8 mouse cellular contexts compared by ENCODE assay signal in the genomic region with DNA sequence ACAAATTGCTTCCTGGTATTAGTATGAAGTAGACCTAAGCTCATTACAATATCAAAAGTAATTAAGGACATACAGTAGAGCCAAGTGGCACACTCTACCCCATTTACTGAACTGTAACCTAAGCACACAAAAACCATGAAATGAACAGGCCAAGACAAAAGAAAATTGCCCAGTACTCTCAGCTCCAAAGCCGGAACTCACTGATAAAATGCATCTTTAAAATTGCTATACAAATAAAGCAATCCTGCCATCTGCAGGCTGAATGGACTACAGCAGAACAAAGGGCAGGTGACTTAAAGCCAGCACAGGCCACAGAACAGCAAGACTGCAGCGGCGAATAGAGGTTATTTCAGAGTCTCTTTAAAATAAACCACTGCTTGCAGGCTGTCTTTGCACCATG. TPM values are rescaled to one million over a fixed set of nuclear protein-coding genes. Genes with fewer than 3 reads are reported as not detected.
DNase-seq lines count a peak whose midpoint lies in the region; ATAC-seq and TF ChIP-seq lines count a peak whose summit lies in the region.
"Had no signal": no experiment of that assay in that cellular context is flagged by ENCODE, and none has a peak within 500 bp of the region (broad histone marks: within the 10 kb centered on the region; RNA-seq: fewer than 3 reads in every experiment).

No protein-coding gene starts in this region.

- H3K4me1 ChIP-seq in neural tube, embryonic 11.5 days (ENCODE audit: control insufficient read depth, insufficient read depth, low read length) = no peaks in the 10 kb centered on the region
- peaks cover 2% of the 10 kb centered on the region; the same call in 1 of the 2 replicates for H3K4me1 ChIP-seq in cerebellum, adult 2 months (ENCODE audit: control insufficient read depth, insufficient read depth, low read length)
- no peaks in the 10 kb centered on the region; the same call in 1 of the 2 replicates for H3K4me1 ChIP-seq in heart, postnatal 0 days (ENCODE audit: control insufficient read depth, insufficient read depth)
- peaks cover 11% of the 10 kb centered on the region; the same call in 1 of the 2 replicates for H3K4me1 ChIP-seq in midbrain, embryonic 16.5 days (ENCODE audit: control insufficient read depth, insufficient read depth, low read length)

- no peaks in the 10 kb centered on the region for H3K36me3 ChIP-seq in neural tube, embryonic 11.5 days (ENCODE audit: control insufficient read depth, insufficient read depth, low read length)
- no peaks in the 10 kb centered on the region for H3K36me3 ChIP-seq in heart, postnatal 0 days (replicated peaks; ENCODE audit: control insufficient read depth, insufficient read depth, low read length)
- H3K36me3 ChIP-seq in midbrain, embryonic 16.5 days (ENCODE audit: control insufficient read depth, insufficient read depth, low read length) = no peaks in the 10 kb centered on the region
- H3K36me3 ChIP-seq: heart, embryonic 15.5 days had no signal

- no peak overlapping the region for H3K4me3 ChIP-seq in neural tube, embryonic 11.5 days (ENCODE audit: low read depth, low read length)
- no peak overlapping the region for H3K4me3 ChIP-seq in cerebellum, adult 2 months (replicated peaks; ENCODE audit: insufficient read depth, low read depth, low read length)
- H3K4me3 ChIP-seq in heart, postnatal 0 days (ENCODE audit: low read depth, low read length) = no peak overlapping the region
- no peak overlapping the region for H3K4me3 ChIP-seq in midbrain, embryonic 16.5 days (ENCODE audit: low read depth, low read length)
- H3K4me3 ChIP-seq: heart, embryonic 15.5 days had no signal

- H3K4me2 ChIP-seq in neural tube, embryonic 11.5 days (ENCODE audit: low read depth) = no peak overlapping the region
- no peak overlapping the region for H3K4me2 ChIP-seq in heart, postnatal 0 days (ENCODE audit: low read depth, low read length)
- no peak overlapping the region for H3K4me2 ChIP-seq in midbrain, embryonic 16.5 days (ENCODE audit: low read length)
- H3K4me2 ChIP-seq: heart, embryonic 15.5 days had no signal

- peak; percentile 13 for DNase-seq in neural tube, embryonic 11.5 days (ENCODE audit: low spot score)
- no peak for DNase-seq in neural tube, embryonic 10.5 days (ENCODE audit: extremely low spot score, low spot score)
- DNase-seq in Muller cell, postnatal 12 days (ENCODE audit: inconsistent ontology term) = peak; percentile 35
- DNase-seq in cerebellum, adult 2 months = peak; percentile 41 to 52
- peak; percentile 57 for DNase-seq in heart, postnatal 0 days (ENCODE audit: low spot score)
- peak; percentile 51 to 75 for DNase-seq in kidney, postnatal 36 days

- no peaks in the 10 kb centered on the region for H3K27me3 ChIP-seq in neural tube, embryonic 11.5 days (ENCODE audit: control insufficient read depth, insufficient read depth, low read length)
- H3K27me3 ChIP-seq in cerebellum, adult 2 months (ENCODE audit: control insufficient read depth, insufficient read depth, low read length) = no peaks in the 10 kb centered on the region
- no peaks in the 10 kb centered on the region for H3K27me3 ChIP-seq in heart, postnatal 0 days (ENCODE audit: control insufficient read depth, insufficient read depth, low read length)
- no peaks in the 10 kb centered on the region for H3K27me3 ChIP-seq in midbrain, embryonic 16.5 days (ENCODE audit: control insufficient read depth, insufficient read depth, low read depth, low read length)
- H3K27me3 ChIP-seq: heart, embryonic 15.5 days had no signal

- H3K9ac ChIP-seq in neural tube, embryonic 11.5 days (ENCODE audit: low read length) = no peak overlapping the region
- no peak overlapping the region for H3K9ac ChIP-seq in heart, postnatal 0 days (replicated peaks; ENCODE audit: low read depth, low read length)
- peak overlapping the region; percentile 26; the same call in 1 of the 2 replicates for H3K9ac ChIP-seq in midbrain, embryonic 16.5 days (ENCODE audit: low read depth, low read length)
- H3K9ac ChIP-seq: heart, embryonic 15.5 days had no signal

- no peaks in the 10 kb centered on the region for H3K9me3 ChIP-seq in neural tube, embryonic 11.5 days (ENCODE audit: control insufficient read depth, low read length)
- H3K9me3 ChIP-seq in heart, postnatal 0 days (replicated peaks; ENCODE audit: control insufficient read depth, low read length) = no peaks in the 10 kb centered on the region
- no peaks in the 10 kb centered on the region for H3K9me3 ChIP-seq in midbrain, embryonic 16.5 days (replicated peaks; ENCODE audit: control insufficient read depth, low read length, poor library complexity, severe bottlenecking)
- H3K9me3 ChIP-seq: heart, embryonic 15.5 days had no signal

- ATAC-seq in neural tube, embryonic 11.5 days (ENCODE audit: insufficient read depth, low FRiP score, low TSS enrichment) = no peak; the same call in 1 of the 2 replicates
- peak; percentile 57; the same call in 1 of the 2 replicates for ATAC-seq in heart, postnatal 0 days (ENCODE audit: insufficient read depth, low read depth)
- peak; percentile 72; the same call in 1 of the 2 replicates for ATAC-seq in midbrain, embryonic 16.5 days

- no peak for TF ChIP-seq EP300 in heart, postnatal 0 days (IDR thresholded peaks at IDR 0.05; ENCODE audit: low read depth)

- 52% methylated on average over 3 of the region's 3 CpGs for WGBS in neural tube, embryonic 11.5 days
- 17% methylated on average over 3 of the region's 3 CpGs for WGBS in cerebellum, adult 2 months
- WGBS in heart, postnatal 0 days = 20% methylated on average over 3 of the region's 3 CpGs
- 29% methylated on average over 3 of the region's 3 CpGs for WGBS in midbrain, embryonic 16.5 days

- TF ChIP-seq CTCF in cerebellum, adult 2 months (IDR thresholded peaks at IDR 0.05; ENCODE audit: borderline replicate concordance, insufficient read depth, low read depth, low read length) = peak; percentile 68
- peak; percentile 74 for TF ChIP-seq CTCF in heart, postnatal 0 days (IDR thresholded peaks at IDR 0.05; ENCODE audit: low read depth)

- no peak overlapping the region for H3K27ac ChIP-seq in neural tube, embryonic 11.5 days (ENCODE audit: low read depth, low read length)
- H3K27ac ChIP-seq in cerebellum, adult 2 months (ENCODE audit: insufficient read depth, low read length) = no peak overlapping the region
- H3K27ac ChIP-seq in heart, postnatal 0 days (ENCODE audit: low read depth) = no peak overlapping the region
- H3K27ac ChIP-seq in midbrain, embryonic 16.5 days (ENCODE audit: low read length) = no peak overlapping the region
- H3K27ac ChIP-seq: heart, embryonic 15.5 days had no signal

- no peak for TF ChIP-seq POLR2A in cerebellum, adult 2 months (IDR thresholded peaks at IDR 0.05; ENCODE audit: borderline replicate concordance, insufficient read depth, low read length)

RNA-seq across cellular contexts. Expression of a gene that starts 10.4 kb away (rescaled TPM):
- polyA plus RNA-seq in neural tube, embryonic 11.5 days (2014; fragmentation: Nextera tagmentation; extraction: Ambion mirVana) = 51.1 and 51.3 TPM in 2 replicates
- polyA plus RNA-seq in cerebellum, adult 2 months (2012; rRNA removed) = 57.0 and 66.0 TPM in 2 replicates
- 50.5 and 81.3 TPM in 2 replicates for total RNA-seq in heart, postnatal 0 days (2014; rRNA removed; ENCODE audit: low replicate concordance)
- 91.4 and 99.2 TPM in 2 replicates for polyA plus RNA-seq in heart, postnatal 0 days (2015; fragmentation: Nextera tagmentation; extraction: Ambion mirVana)
- 70.9 and 74.8 TPM in 2 replicates for polyA plus RNA-seq in midbrain, embryonic 16.5 days (2015; fragmentation: Nextera tagmentation; extraction: Ambion mirVana)

RNA-seq across cellular contexts. Expression of a gene that starts 10.6 kb away (rescaled TPM):
- polyA plus RNA-seq in neural tube, embryonic 11.5 days (2014; fragmentation: Nextera tagmentation; extraction: Ambion mirVana) = 61.6 and 71.8 TPM in 2 replicates
- polyA plus RNA-seq in cerebellum, adult 2 months (2012; rRNA removed) = 45.3 and 46.4 TPM in 2 replicates
- 30.7 and 44.3 TPM in 2 replicates for total RNA-seq in heart, postnatal 0 days (2014; rRNA removed; ENCODE audit: low replicate concordance)
- polyA plus RNA-seq in heart, postnatal 0 days (2015; fragmentation: Nextera tagmentation; extraction: Ambion mirVana) = 63.9 and 68.1 TPM in 2 replicates
- 43.0 and 43.3 TPM in 2 replicates for polyA plus RNA-seq in midbrain, embryonic 16.5 days (2015; fragmentation: Nextera tagmentation; extraction: Ambion mirVana)
